Mouse (Mus musculus) megakaryocyte progenitor cell, adult 5-6 weeks (primary cell): ENCODE data around the gene Rph3al. TPM values are rescaled to one million over a fixed set of nuclear protein-coding genes. Genes with fewer than 3 reads are reported as not detected.
A peak's percentile ranks its signal among the peaks of the same experiment; 100 is the strongest.

Source experiments
- ATAC-seq: replicated peaks from 2 replicates; pipeline ENCODE4 v1.8.0; 2016; ENCODE audit warnings: mild to moderate bottlenecking, moderate TSS enrichment, inconsistent platforms; ENCODE audit not compliant: poor library complexity
- total RNA-seq, 2 experiments: library from RNA; stranded (forward) in 1 of 2; stranded (reverse) in 1 of 2; fragments of 157-497, 149-512 nt in 1 of 2; fragments of 200-1000 nt in 1 of 2; gene quantifications; 2 replicates each; pipeline versions ENCODE4 v1.2.3 to v1.2.4; 2015 to 2017

The Rph3al gene
- total RNA-seq, 2 experiments from 2014 or later: 0.54 to 0.91 TPM

DNA sequence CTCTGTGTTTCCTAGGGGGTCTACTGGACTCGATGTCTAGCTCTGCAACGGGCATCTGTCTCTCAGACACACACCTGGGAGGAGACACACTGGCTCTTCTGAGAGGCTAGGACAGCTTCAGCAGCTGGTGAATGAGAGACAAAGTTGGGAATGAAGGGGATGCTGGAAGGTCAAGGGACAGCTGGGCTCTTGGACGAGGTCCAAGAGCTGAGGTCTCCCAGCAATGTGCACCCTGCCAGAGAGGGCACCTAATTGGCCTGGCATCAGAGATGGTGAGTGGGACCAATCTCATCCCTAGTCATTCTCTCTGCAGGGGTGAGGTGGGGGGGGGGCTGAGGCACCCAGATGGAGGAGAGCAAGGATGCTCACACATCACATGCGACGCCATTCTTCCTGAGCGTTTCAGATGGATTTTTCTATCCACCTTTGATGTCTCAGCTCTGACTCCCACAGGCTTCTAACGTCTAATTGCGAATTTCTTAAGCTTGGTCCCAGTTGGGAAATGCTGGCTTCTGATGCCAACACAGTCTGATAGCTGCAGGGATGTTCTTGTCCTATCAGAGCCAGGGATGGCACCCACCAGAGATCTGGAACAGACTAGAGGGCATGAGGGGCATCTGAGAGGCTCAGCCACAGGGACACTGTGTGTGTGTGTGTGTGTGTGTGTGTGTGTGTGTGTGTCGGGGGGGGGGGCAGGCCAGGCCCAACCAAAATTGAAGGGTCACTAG lies 28.4 kb downstream of the Rph3al start:
- no peak for ATAC-seq

DNA sequence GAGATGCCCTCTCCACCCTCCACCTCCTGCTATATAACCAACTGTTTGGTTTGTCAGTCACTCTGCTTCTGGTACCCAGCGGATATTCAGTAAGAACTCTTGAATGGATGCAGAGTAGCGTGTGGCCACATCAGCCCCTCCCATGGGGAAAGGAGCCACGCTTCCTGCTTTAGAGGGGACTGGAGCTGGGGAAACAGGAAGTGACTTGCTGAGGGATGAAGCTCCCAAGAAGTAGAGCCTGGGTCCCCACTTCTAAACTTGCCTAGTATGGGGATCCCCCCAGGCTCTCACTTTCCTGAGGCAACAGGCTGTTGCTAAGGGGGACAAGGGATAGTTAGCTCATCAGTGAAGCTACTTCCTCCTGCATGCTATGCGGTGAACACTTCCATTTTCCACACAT lies 30.8 kb downstream of the Rph3al start:
- ATAC-seq: no peak; the same call in 1 of the 2 replicates

DNA sequence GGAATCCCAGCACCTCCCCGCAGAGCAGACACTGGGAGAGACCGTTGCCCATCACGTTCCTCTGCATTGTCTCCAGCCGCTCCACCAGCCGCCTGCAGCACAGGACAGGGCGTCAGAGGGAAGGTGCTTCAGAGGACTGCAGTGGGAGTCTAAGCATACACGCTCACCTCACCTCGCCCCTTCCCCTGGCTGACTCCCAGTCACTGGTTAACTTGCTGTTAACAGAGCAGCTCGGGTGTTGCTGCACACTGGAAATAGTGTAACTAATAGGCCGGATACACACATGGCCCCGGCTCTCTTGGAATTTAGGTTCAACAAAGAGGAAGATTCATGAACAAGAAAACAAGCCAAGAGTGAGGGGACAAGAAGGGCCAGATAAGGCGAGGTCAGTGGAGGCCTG lies 31.7 kb downstream of the Rph3al start:
- no peak for ATAC-seq

DNA sequence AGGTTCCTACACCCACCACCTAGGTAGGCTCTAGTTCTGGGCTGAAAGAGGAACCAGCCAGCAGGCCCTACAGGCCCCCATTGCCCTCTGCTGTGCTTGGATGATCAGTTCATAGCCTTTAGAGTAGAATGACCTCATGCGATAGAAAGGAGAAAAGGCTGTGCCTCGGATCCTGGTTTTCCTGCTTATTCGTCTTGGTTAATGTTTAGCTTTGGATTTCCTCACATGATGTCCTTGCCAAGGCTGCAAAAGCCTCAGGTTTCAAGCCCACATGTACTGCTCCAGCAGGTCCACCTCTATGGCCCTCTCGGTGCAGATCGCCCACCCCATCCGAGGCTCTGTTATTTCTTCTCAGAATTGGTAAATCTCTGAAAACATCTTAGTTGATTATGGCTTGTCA lies 33.2 kb downstream of the Rph3al start:
- no peak for ATAC-seq

- no peak for ATAC-seq
These were observed 33.7 kb downstream of the Rph3al start for GRCm38 (mm10) chr11:75904501-75904900.

GRCm38 (mm10) chr11:75903486-75903885 lies 34.7 kb downstream of the Rph3al start:
- ATAC-seq: peak; percentile 54

DNA sequence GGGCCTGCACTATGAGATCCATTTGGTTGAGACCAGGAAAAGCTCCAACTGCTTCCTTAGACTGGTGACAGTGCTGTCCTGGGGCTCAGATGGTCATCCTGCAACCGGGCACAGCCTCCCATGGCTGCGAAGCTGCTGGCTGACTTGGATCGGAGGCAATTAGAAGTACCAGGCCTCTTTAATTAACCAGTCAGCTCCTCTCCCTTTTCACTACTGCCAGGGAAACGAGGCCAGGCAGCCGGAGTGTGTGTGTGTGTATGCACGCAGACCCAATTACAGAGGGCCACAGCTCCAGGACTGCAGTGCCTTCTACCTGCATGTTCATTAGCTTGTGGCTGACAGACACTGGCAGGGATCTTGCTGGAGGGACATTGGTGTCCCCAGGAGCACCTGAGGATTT lies 36.9 kb downstream of the Rph3al start:
- no peak for ATAC-seq

DNA sequence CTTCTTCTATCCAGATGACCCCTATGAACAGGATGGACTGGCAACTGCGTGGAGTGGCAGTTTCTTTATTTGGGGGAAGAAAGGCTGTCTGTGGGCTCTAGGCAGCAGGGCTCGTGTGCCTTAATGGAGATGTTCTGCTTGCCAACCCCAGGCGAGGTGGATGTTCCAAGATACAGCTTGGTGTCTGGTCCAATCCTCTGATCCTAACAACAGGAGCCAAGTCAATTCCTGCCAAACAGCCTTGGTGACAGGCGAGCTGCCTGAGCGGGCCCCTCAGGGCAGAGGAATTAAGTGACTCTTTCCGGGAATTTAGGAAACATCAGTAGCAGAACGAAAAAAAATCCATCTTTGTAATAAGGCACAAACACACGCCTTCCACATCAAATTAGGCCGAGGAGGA lies 38.6 kb downstream of the Rph3al start:
- ATAC-seq: no peak

GRCm38 (mm10) chr11:75898532-75898931 lies 39.7 kb downstream of the Rph3al start:
- ATAC-seq: no peak

- no peak for ATAC-seq
These were observed 43.3 kb downstream of the Rph3al start for GRCm38 (mm10) chr11:75894791-75895420.

- ATAC-seq: no peak
These were observed 44.3 kb downstream of the Rph3al start for GRCm38 (mm10) chr11:75893956-75894355.

GRCm38 (mm10) chr11:75887349-75887748 lies 50.9 kb downstream of the Rph3al start:
- no peak for ATAC-seq

DNA sequence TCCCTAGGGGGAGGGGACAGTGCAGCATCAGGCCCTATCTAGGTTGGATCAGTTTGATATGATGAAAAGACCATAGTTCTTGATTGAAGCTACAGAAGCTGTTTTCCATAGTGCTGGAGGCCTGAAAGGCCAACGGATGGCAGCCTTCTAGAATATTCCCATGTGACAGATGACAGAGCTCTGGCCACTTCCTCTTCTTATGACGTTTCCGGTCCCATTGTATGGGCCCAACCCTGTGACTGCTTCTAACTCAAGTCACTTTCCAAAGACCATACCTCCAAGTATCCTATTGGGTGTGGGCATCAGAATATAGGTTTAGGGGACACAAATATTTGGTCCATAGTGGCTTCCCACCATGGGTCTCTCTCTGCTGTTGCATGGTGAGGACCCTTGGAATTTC lies 57.0 kb downstream of the Rph3al start:
- ATAC-seq: peak; percentile 52; the same call in 1 of the 2 replicates

GRCm38 (mm10) chr11:75880064-75880463 lies 58.2 kb downstream of the Rph3al start:
- no peak for ATAC-seq

DNA sequence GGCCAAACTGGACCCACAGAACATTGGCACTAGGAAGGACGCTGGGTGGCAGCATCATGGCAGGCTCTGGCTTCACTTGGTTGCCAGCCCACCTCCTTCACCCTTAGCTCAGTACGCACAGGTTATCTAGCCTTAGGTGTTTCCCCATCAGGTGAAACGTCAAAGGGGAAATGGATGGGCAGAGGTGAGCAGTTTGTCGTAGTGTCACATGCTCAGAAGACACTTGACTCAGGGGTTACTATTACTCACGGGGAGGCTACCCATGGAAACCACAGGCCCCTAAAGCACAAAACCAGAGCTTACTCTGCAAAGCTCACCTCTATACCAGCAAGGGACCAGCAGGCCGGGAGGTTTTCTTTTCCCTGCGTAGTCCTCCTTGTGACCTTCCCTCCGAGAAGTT lies 59.8 kb downstream of the Rph3al start:
- ATAC-seq: no peak

- ATAC-seq: peak; percentile 82
These were observed 62.0 kb downstream of the Rph3al start for GRCm38 (mm10) chr11:75876043-75876780.

DNA sequence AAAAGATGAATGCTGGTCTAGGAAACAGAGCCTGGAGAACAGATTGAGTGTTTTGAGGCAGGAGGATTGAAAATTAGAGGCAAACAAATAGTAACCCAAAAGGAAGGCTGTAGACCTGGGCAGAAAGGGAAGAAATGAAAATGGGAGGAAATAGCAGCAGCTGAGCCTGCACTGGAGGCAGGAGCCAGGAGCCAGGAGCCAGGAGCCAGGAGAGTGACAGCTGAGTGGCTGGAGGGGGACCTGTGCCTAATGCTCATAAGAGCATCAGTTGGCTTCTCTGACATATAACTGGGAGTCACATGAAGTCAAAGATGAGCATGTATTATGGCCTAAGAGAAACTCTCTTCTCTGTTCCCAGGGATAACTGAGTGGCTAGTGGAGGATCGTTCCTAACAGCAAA lies 66.5 kb downstream of the Rph3al start:
- no peak for ATAC-seq

- no peak for ATAC-seq
These were observed 67.3 kb downstream of the Rph3al start for GRCm38 (mm10) chr11:75870947-75871346.

GRCm38 (mm10) chr11:75870386-75870785 lies 67.8 kb downstream of the Rph3al start:
- ATAC-seq: no peak

DNA sequence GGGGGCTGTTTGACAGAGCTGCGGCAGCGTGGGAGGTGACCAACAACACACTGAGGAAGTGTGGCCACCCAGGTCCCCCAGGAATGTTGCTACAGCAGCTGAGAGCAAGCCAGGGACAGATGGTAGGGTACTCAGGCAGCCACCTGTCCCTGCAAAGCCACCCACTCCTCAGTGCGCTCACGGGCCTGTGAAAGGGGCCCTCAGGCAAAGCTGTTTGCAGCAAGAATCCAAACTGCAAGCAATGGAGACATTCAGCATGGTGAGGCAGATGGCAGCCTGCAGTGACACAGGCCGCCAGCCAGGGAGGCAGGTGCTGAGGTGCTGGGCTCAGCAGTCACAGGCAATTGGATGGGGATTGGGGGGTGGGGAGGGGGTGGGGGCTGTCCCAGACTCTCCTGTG lies 68.3 kb downstream of the Rph3al start:
- no peak for ATAC-seq

DNA sequence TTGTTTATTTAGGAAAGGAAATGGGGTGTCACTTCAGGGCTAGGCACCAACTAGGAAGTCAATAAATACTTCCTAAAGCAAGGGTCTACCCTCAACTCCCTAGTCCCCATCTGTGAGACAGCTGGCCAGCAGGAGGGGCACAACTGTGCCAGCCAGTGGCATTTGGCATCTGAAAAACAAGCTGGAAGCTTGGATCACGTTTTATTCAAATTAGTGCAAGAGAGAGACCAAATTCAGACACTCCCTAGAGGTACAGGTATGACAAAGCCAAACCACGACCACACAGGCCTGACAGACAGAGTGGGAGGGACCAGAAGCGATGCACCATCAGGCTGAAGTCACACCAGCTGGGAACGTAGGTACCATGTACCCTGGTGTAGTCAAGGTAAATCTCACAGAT lies 71.4 kb downstream of the Rph3al start:
- ATAC-seq: no peak

GRCm38 (mm10) chr11:75865859-75866258 lies 72.4 kb downstream of the Rph3al start:
- ATAC-seq: no peak
